Mouse (Mus musculus) liver, adult 2 months (tissue): ENCODE data around the gene St7l.

ENCODE experiments used
- CTCF ChIP-seq: fragments of 200-500 bp; IDR thresholded peaks from 2 replicates; pipeline ENCODE4 v1.5.1; 2011; ENCODE audit warnings: low read depth, low read length, control low read depth
- POLR2A ChIP-seq: fragments of 200-500 bp; IDR thresholded peaks from 2 replicates; pipeline ENCODE4 v1.6.1; 2011; ENCODE audit warnings: low read length, control low read depth; ENCODE audit not compliant: insufficient read depth; ENCODE audit errors: extremely low read depth

GRCm38 (mm10) chr3:104950926-104951325 is 87.1 kb downstream of the St7l start:
- no peak for TF ChIP-seq CTCF
- TF ChIP-seq POLR2A: no peak
